Mouse (Mus musculus): Measurements from ENCODE around the gene Ajuba. TPM values are rescaled to one million over a fixed set of nuclear protein-coding genes. Genes with fewer than 3 reads are reported as not detected.

Ajuba gene
- total and polyA plus RNA-seq, 3 experiments: 4.6 to 7.8 (median 4.8) TPM

- Histone ChIP-seq H3K27me3 (ENCODE audit: control insufficient read depth, insufficient read depth, low read length) (no peaks in the 10 kb centered on the region), H3K36me3 (ENCODE audit: control insufficient read depth, insufficient read depth, low read length) (no peaks in the 10 kb centered on the region; the same call in 1 of the 2 replicates), H3K9ac (ENCODE audit: low read depth, low read length) (no peak overlapping the region), H3K4me1 (ENCODE audit: control insufficient read depth, insufficient read depth, low read length) (peaks cover 4% of the 10 kb centered on the region), H3K79me2 (replicated peaks; ENCODE audit: control insufficient read depth, insufficient read depth, low read length) (no peaks in the 10 kb centered on the region), H3K4me3 (no peak overlapping the region), H3K27ac (no peak overlapping the region)
- intact Hi-C loops (cut with DNase I): no loop called here
- WGBS: 70% methylated on average over 2 of the region's 2 CpGs
- no peak for DNase-seq
- TF ChIP-seq CTCF (IDR thresholded peaks at IDR 0.05) (no peak), EP300 (IDR thresholded peaks at IDR 0.05; ENCODE audit: insufficient read depth, low read depth, low read length) (no peak), POLR2A (IDR thresholded peaks at IDR 0.05; ENCODE audit: insufficient read depth, low read depth, low read length) (no peak)
Measured at GRCm38 (mm10) chr14:54601601-54602000, 24.2 kb upstream of the Ajuba start.

- WGBS: 80% methylated on average over 7 of the region's 7 CpGs
- Histone ChIP-seq H3K9ac (ENCODE audit: low read depth, low read length) (no peak overlapping the region), H3K4me1 (ENCODE audit: control insufficient read depth, insufficient read depth, low read length) (peaks cover 3% of the 10 kb centered on the region), H3K27me3 (ENCODE audit: control insufficient read depth, insufficient read depth, low read length) (no peaks in the 10 kb centered on the region), H3K36me3 (ENCODE audit: control insufficient read depth, insufficient read depth, low read length) (no peaks in the 10 kb centered on the region), H3K4me3 (no peak overlapping the region), H3K79me2 (replicated peaks; ENCODE audit: control insufficient read depth, insufficient read depth, low read length) (no peaks in the 10 kb centered on the region), H3K27ac (no peak overlapping the region)
- TF ChIP-seq POLR2A (IDR thresholded peaks at IDR 0.05; ENCODE audit: insufficient read depth, low read depth, low read length) (no peak), CTCF (IDR thresholded peaks at IDR 0.05) (peak; percentile 64)
- intact Hi-C loops (cut with DNase I): no loop called here
- DNase-seq: no peak
Measured at GRCm38 (mm10) chr14:54597084-54597483, 19.7 kb upstream of the Ajuba start.

- Histone ChIP-seq H3K36me3 (ENCODE audit: control insufficient read depth, insufficient read depth, low read length) (no peaks in the 10 kb centered on the region), H3K79me2 (replicated peaks; ENCODE audit: control insufficient read depth, insufficient read depth, low read length) (no peaks in the 10 kb centered on the region), H3K27me3 (ENCODE audit: control insufficient read depth, insufficient read depth, low read length) (no peaks in the 10 kb centered on the region), H3K4me3 (no peak overlapping the region), H3K27ac (no peak overlapping the region), H3K4me1 (ENCODE audit: control insufficient read depth, insufficient read depth, low read length) (peaks cover 3% of the 10 kb centered on the region), H3K9ac (ENCODE audit: low read depth, low read length) (no peak overlapping the region; the same call in 1 of the 2 replicates)
- WGBS: 59% methylated on average over 28 of the region's 28 CpGs
- intact Hi-C loops (cut with DNase I): no loop called here
- no peak for DNase-seq
- TF ChIP-seq POLR2A (IDR thresholded peaks at IDR 0.05; ENCODE audit: insufficient read depth, low read depth, low read length): no peak
- TF ChIP-seq EP300 (IDR thresholded peaks at IDR 0.05; ENCODE audit: insufficient read depth, low read depth, low read length): no peak
- TF ChIP-seq CTCF (IDR thresholded peaks at IDR 0.05): no peak
Measured at GRCm38 (mm10) chr14:54594631-54595414, 17.5 kb upstream of the Ajuba start.

GRCm38 (mm10) chr14:54594055-54594454 is 16.7 kb upstream of the Ajuba start:
- WGBS: 95% methylated on average over 3 of the region's 3 CpGs
- Histone ChIP-seq H3K36me3 (ENCODE audit: control insufficient read depth, insufficient read depth, low read length) (no peaks in the 10 kb centered on the region), H3K4me3 (no peak overlapping the region), H3K9ac (ENCODE audit: low read depth, low read length) (no peak overlapping the region), H3K27ac (no peak overlapping the region), H3K27me3 (ENCODE audit: control insufficient read depth, insufficient read depth, low read length) (no peaks in the 10 kb centered on the region), H3K4me1 (ENCODE audit: control insufficient read depth, insufficient read depth, low read length) (peaks cover 3% of the 10 kb centered on the region), H3K79me2 (replicated peaks; ENCODE audit: control insufficient read depth, insufficient read depth, low read length) (no peaks in the 10 kb centered on the region)
- intact Hi-C loops (cut with DNase I): no loop called here
- TF ChIP-seq CTCF (IDR thresholded peaks at IDR 0.05): peak; percentile 41
- TF ChIP-seq EP300 (IDR thresholded peaks at IDR 0.05; ENCODE audit: insufficient read depth, low read depth, low read length): no peak
- DNase-seq: no peak

- Histone ChIP-seq H3K9ac (ENCODE audit: low read depth, low read length) (peak overlapping the region; percentile 21; the same call in 1 of the 2 replicates), H3K27ac (peak overlapping the region; percentile 50), H3K79me2 (replicated peaks; ENCODE audit: control insufficient read depth, insufficient read depth, low read length) (no peaks in the 10 kb centered on the region), H3K27me3 (ENCODE audit: control insufficient read depth, insufficient read depth, low read length) (no peaks in the 10 kb centered on the region), H3K4me3 (no peak overlapping the region; the same call in 1 of the 2 replicates), H3K4me1 (ENCODE audit: control insufficient read depth, insufficient read depth, low read length) (peaks cover 3% of the 10 kb centered on the region), H3K36me3 (ENCODE audit: control insufficient read depth, insufficient read depth, low read length) (no peaks in the 10 kb centered on the region)
- peak; percentile 59 to 72 for DNase-seq
- intact Hi-C loops (cut with DNase I): no loop called here
- WGBS: 11% methylated on average over 10 of the region's 10 CpGs
- TF ChIP-seq CTCF (IDR thresholded peaks at IDR 0.05) (no peak), POLR2A (IDR thresholded peaks at IDR 0.05; ENCODE audit: insufficient read depth, low read depth, low read length) (0 out of 2 replicates have a peak, but pooled peaks have one; percentile 29), EP300 (IDR thresholded peaks at IDR 0.05; ENCODE audit: insufficient read depth, low read depth, low read length) (0 out of 2 replicates have a peak, but pooled peaks have one; percentile 8)
Measured at GRCm38 (mm10) chr14:54592319-54592934, 15.1 kb upstream of the Ajuba start.

- no peak for TF ChIP-seq EP300 (IDR thresholded peaks at IDR 0.05; ENCODE audit: insufficient read depth, low read depth, low read length)
- TF ChIP-seq POLR2A (IDR thresholded peaks at IDR 0.05; ENCODE audit: insufficient read depth, low read depth, low read length): no peak
- no peak for TF ChIP-seq CTCF (IDR thresholded peaks at IDR 0.05)
- DNase-seq: no peak
Measured at GRCm38 (mm10) chr14:54591056-54591455, 13.7 kb upstream of the Ajuba start.

More at GRCm38 (mm10) chr14:54591056-54591455, 13.7 kb upstream of the Ajuba start:
- Histone ChIP-seq H3K4me3 (no peak overlapping the region), H3K27me3 (ENCODE audit: control insufficient read depth, insufficient read depth, low read length) (no peaks in the 10 kb centered on the region), H3K36me3 (ENCODE audit: control insufficient read depth, insufficient read depth, low read length) (no peaks in the 10 kb centered on the region), H3K27ac (no peak overlapping the region), H3K4me1 (ENCODE audit: control insufficient read depth, insufficient read depth, low read length) (peaks cover 3% of the 10 kb centered on the region), H3K79me2 (replicated peaks; ENCODE audit: control insufficient read depth, insufficient read depth, low read length) (no peaks in the 10 kb centered on the region), H3K9ac (ENCODE audit: low read depth, low read length) (no peak overlapping the region)
- intact Hi-C loops (cut with DNase I): no loop called here
- WGBS: 87% methylated on average over 16 of the region's 16 CpGs
